Mouse (Mus musculus): ENCODE measurements around the gene Ap5m1. TPM values are rescaled to one million over a fixed set of nuclear protein-coding genes. Genes with fewer than 3 reads are reported as not detected.

Gene Ap5m1
- polyA plus RNA-seq, 1 experiment from 2014 or later, result 24.2 TPM

Other genes with a start within 250 kb of the Ap5m1 start
- gene Exoc5, start 556 bp downstream of the Ap5m1 start, polyA plus RNA-seq (2015; fragmentation: Nextera tagmentation; extraction: Ambion mirVana), result 89.7 and 93.8 TPM in 2 replicates
- gene Naa30, start 106.1 kb downstream of the Ap5m1 start, polyA plus RNA-seq (2015; fragmentation: Nextera tagmentation; extraction: Ambion mirVana), result 12.0 and 14.3 TPM in 2 replicates
- 0.24 and 0.42 TPM in 2 replicates for gene ccdc198, start 179.4 kb downstream of the Ap5m1 start, polyA plus RNA-seq (2015; fragmentation: Nextera tagmentation; extraction: Ambion mirVana)